Mouse (Mus musculus) CD8-positive naive resting alpha-beta T cell, adult 57 days (primary cell): ENCODE measurements around the gene Nfu1. TPM values are rescaled to one million over a fixed set of nuclear protein-coding genes. Genes with fewer than 3 reads are reported as not detected.

Experiments used
- total RNA-seq: library from RNA; stranded (reverse); gene quantifications from one replicate; pipeline ENCODE4 v1.2.4, GENCODE M21; 2023

Gene Nfu1
- total RNA-seq = 46.1 TPM

GRCm38 (mm10) chr6:87008887-87009286 is at the start of gene Nfu1:
TSS of gene Nfu1 (plus strand) at chr6:87009236.

GRCm38 (mm10) chr6:87042337-87043130 is 33.5 kb downstream of the Nfu1 start, which contains the start of gene Gfpt1:
TSS of gene Gfpt1 (plus strand) at chr6:87042846.

Other genes with a start within 250 kb of the Nfu1 start
- gene Anxa4, start 215.7 kb upstream of the Nfu1 start, total RNA-seq = 2.3 TPM
- gene Aak1, start 159.7 kb upstream of the Nfu1 start, total RNA-seq = 177 TPM
- 30.3 TPM for gene Gfpt1, start 33.6 kb downstream of the Nfu1 start, total RNA-seq
- not detected for gene D6Ertd527e, start 95.5 kb downstream of the Nfu1 start, total RNA-seq